Mouse (Mus musculus) limb, embryonic 14.5 days (tissue): ENCODE measurements at regions not wholly inside any gene's neighbourhood (a gene's known extent, or its start where the extent isn't known, plus 50 kb on each side); places are given as distances from the start of the nearest gene placed in this dataset.

Experiments used
- ATAC-seq: fragments of 200-750 bp; cut with Nextera tagmentation; 2 replicates; pipeline ENCODE4 v1.8.0; 2017; ENCODE audit warnings: low read depth, moderate number of reproducible peaks, moderate TSS enrichment; ENCODE audit not compliant: low FRiP score
- DNase-seq: peaks from one replicate; pipeline ENCODE4 v3.0.0-alpha.2; 2015; ENCODE audit warnings: low spot score
- H3K27ac ChIP-seq: fragments of 300-500 bp; sonication (generic); replicated peaks from 2 replicates; pipeline ENCODE4 v1.5.1; 2014; ENCODE audit warnings: low read depth, mild to moderate bottlenecking, low read length, moderate library complexity, mixed read lengths
- H3K27me3 ChIP-seq: fragments of 300-500 bp; sonication (generic); 2 replicates; pipeline ENCODE4 v1.6.1; 2014; ENCODE audit warnings: low read length, mixed read lengths; ENCODE audit not compliant: control insufficient read depth, insufficient read depth
- H3K36me3 ChIP-seq: fragments of 300-500 bp; sonication (generic); 2 replicates; pipeline ENCODE4 v1.6.1; 2014; ENCODE audit warnings: mild to moderate bottlenecking, low read length, moderate library complexity, mixed read lengths; ENCODE audit not compliant: control insufficient read depth, insufficient read depth
- H3K4me1 ChIP-seq: fragments of 300-500 bp; sonication (generic); 2 replicates; pipeline ENCODE4 v1.6.1; 2014; ENCODE audit warnings: antibody characterized with exemption, low read length, mixed read lengths; ENCODE audit not compliant: control insufficient read depth, insufficient read depth
- H3K4me2 ChIP-seq: fragments of 300-500 bp; sonication (generic); replicated peaks from 2 replicates; pipeline ENCODE4 v1.6.1; 2014; ENCODE audit warnings: low read depth, mild to moderate bottlenecking, low read length, moderate library complexity; ENCODE audit not compliant: severe bottlenecking
- H3K4me3 ChIP-seq: fragments of 300-500 bp; sonication (generic); replicated peaks from 2 replicates; pipeline ENCODE4 v1.5.1; 2014; ENCODE audit warnings: low read length
- H3K9ac ChIP-seq: fragments of 300-500 bp; sonication (generic); 2 replicates; pipeline ENCODE4 v1.6.1; 2014; ENCODE audit warnings: mild to moderate bottlenecking, low read depth, low read length, moderate library complexity; ENCODE audit not compliant: severe bottlenecking
- H3K9me3 ChIP-seq: fragments of 300-500 bp; sonication (generic); 2 replicates; pipeline ENCODE4 v1.6.1; 2016; ENCODE audit warnings: low read length; ENCODE audit not compliant: control insufficient read depth
- POLR2A ChIP-seq: fragments of 200-500 bp; IDR thresholded peaks from 2 replicates; pipeline ENCODE4 v1.8.0; 2012; ENCODE audit warnings: inconsistent platforms, mild to moderate bottlenecking, moderate library complexity, borderline replicate concordance; ENCODE audit not compliant: insufficient read depth, insufficient read length; ENCODE audit errors: extremely low read depth
- WGBS: fragments of 180-500 bp; shearing (Covaris S2); extraction: QIAGEN DNeasy Blood & Tissue Kit; methylation state at CpG from one replicate; pipeline ENCODE4 v1.1.7; 2014; 5-methylcytosine and 5-hydroxymethylcytosine counted together

GRCm38 (mm10) chr2:28387422-28387836 is 59.2 kb upstream of the Ppp1r26 start:
- Histone ChIP-seq H3K36me3 (no peaks in the 10 kb centered on the region), H3K4me2 (no peak overlapping the region), H3K9me3 (no peaks in the 10 kb centered on the region), H3K4me3 (no peak overlapping the region), H3K9ac (no peak overlapping the region), H3K27me3 (no peaks in the 10 kb centered on the region), H3K27ac (no peak overlapping the region), H3K4me1 (no peaks in the 10 kb centered on the region)
- TF ChIP-seq POLR2A = no peak
- no peak for DNase-seq
- 14% methylated on average over 6 of the region's 6 CpGs for WGBS
- ATAC-seq = no peak

GRCm38 (mm10) chr2:28387926-28388325 is 58.7 kb upstream of the Ppp1r26 start:
- H3K9ac ChIP-seq = no peak overlapping the region
- H3K4me2 ChIP-seq = no peak overlapping the region
- H3K4me3 ChIP-seq = no peak overlapping the region
- H3K4me1 ChIP-seq = no peaks in the 10 kb centered on the region
- H3K27me3 ChIP-seq = no peaks in the 10 kb centered on the region
- WGBS = 74% methylated on average over 4 of the region's 4 CpGs
- H3K36me3 ChIP-seq = no peaks in the 10 kb centered on the region
- no peak overlapping the region for H3K27ac ChIP-seq
- TF ChIP-seq POLR2A = no peak
- DNase-seq = no peak
- no peak for ATAC-seq
- no peaks in the 10 kb centered on the region for H3K9me3 ChIP-seq

GRCm38 (mm10) chr2:28389703-28390102 is 56.9 kb upstream of the Ppp1r26 start:
- Histone ChIP-seq H3K4me1 (no peaks in the 10 kb centered on the region), H3K27me3 (no peaks in the 10 kb centered on the region), H3K36me3 (no peaks in the 10 kb centered on the region), H3K4me3 (no peak overlapping the region), H3K27ac (no peak overlapping the region), H3K4me2 (no peak overlapping the region), H3K9ac (no peak overlapping the region), H3K9me3 (no peaks in the 10 kb centered on the region)
- no peak for TF ChIP-seq POLR2A
- no peak for ATAC-seq
- DNase-seq = no peak
- 90% methylated on average over 5 of the region's 5 CpGs for WGBS

- Histone ChIP-seq H3K9me3 (no peaks in the 10 kb centered on the region), H3K4me1 (no peaks in the 10 kb centered on the region), H3K9ac (no peak overlapping the region), H3K27ac (no peak overlapping the region), H3K27me3 (no peaks in the 10 kb centered on the region), H3K4me2 (no peak overlapping the region), H3K36me3 (no peaks in the 10 kb centered on the region), H3K4me3 (no peak overlapping the region)
- TF ChIP-seq POLR2A = no peak
- DNase-seq = no peak
- WGBS = 91% methylated on average over 6 of the region's 6 CpGs
- no peak for ATAC-seq
Observed at GRCm38 (mm10) chr2:28395391-28395790, 51.2 kb upstream of the Ppp1r26 start.
